Mouse (Mus musculus): ENCODE results near the gene Incenp. TPM values are rescaled to one million over a fixed set of nuclear protein-coding genes. Genes with fewer than 3 reads are reported as not detected.

Gene Incenp
- polyA plus RNA-seq, 3 experiments from 2014 or later: 11.4 to 57.7 (median 18.4) TPM

Other genes with a start within 250 kb of the Incenp start
- not detected for gene Scgb2a2, start 52.0 kb downstream of the Incenp start, polyA plus RNA-seq (2017; shearing (Covaris generic))
- gene Fth1, start 81.0 kb upstream of the Incenp start, polyA plus RNA-seq (2017; shearing (Covaris generic)): 1,000 to 10,000 TPM; 1,678 to 2,599 (median 2,226) TPM
- gene Best1, start 102.1 kb upstream of the Incenp start, polyA plus RNA-seq (2017; shearing (Covaris generic)): under 1 TPM in 1 of 3 experiments, not detected in 2; 0.21 TPM
- not detected for gene Rab3il1, start 102.1 kb upstream of the Incenp start, polyA plus RNA-seq (2017; shearing (Covaris generic))
- not detected for gene Fads3, start 142.0 kb upstream of the Incenp start, polyA plus RNA-seq (2017; shearing (Covaris generic))
- gene Fads2, start 202.2 kb upstream of the Incenp start, polyA plus RNA-seq (2017; shearing (Covaris generic)): under 1 TPM in 1 of 3 experiments, not detected in 2; 0.15 TPM